Mouse (Mus musculus) midbrain, embryonic 12.5 days (tissue): ENCODE data around the gene Olfr1215. TPM values are rescaled to one million over a fixed set of nuclear protein-coding genes. Genes with fewer than 3 reads are reported as not detected.
"Not testable (repeated sequence)": the region's sequence is repeated elsewhere in the genome, so short reads cannot be mapped to it uniquely, and the experiment has no call there.

ENCODE experiments used
- ATAC-seq: fragments of 200-750 bp; cut with Nextera tagmentation; 2 replicates; pipeline ENCODE4 v1.8.0; 2017; ENCODE audit warnings: low read depth, moderate TSS enrichment, moderate library complexity; ENCODE audit not compliant: low FRiP score
- H3K27ac ChIP-seq: fragments of 300-500 bp; sonication (generic); replicated peaks from 2 replicates; pipeline ENCODE4 v1.5.1; 2016; ENCODE audit warnings: mild to moderate bottlenecking
- H3K27me3 ChIP-seq: fragments of 300-500 bp; sonication (generic); 2 replicates; pipeline ENCODE4 v1.6.1; 2016; ENCODE audit warnings: mild to moderate bottlenecking
- H3K36me3 ChIP-seq: fragments of 300-500 bp; sonication (generic); 2 replicates; pipeline ENCODE4 v1.6.1; 2016
- H3K4me1 ChIP-seq: fragments of 300-500 bp; sonication (generic); 2 replicates; pipeline ENCODE4 v1.6.1; 2016
- H3K4me2 ChIP-seq: fragments of 300-500 bp; sonication (generic); replicated peaks from 2 replicates; pipeline ENCODE4 v1.6.1; 2016; ENCODE audit warnings: mild to moderate bottlenecking, moderate library complexity
- H3K4me3 ChIP-seq: fragments of 300-500 bp; sonication (generic); 2 replicates; pipeline ENCODE4 v1.5.1; 2016; ENCODE audit warnings: mild to moderate bottlenecking
- H3K9ac ChIP-seq: fragments of 300-500 bp; sonication (generic); replicated peaks from 2 replicates; pipeline ENCODE4 v1.6.1; 2016; ENCODE audit warnings: mild to moderate bottlenecking, moderate library complexity
- H3K9me3 ChIP-seq: fragments of 300-500 bp; sonication (generic); 2 replicates; pipeline ENCODE4 v1.6.1; 2016; ENCODE audit warnings: mild to moderate bottlenecking
- WGBS: fragments of 180-500 bp; shearing (Covaris S2); methylation state at CpG from one replicate; pipeline ENCODE4 v1.1.7; 2016; 5-methylcytosine and 5-hydroxymethylcytosine counted together
- polyA plus RNA-seq: library from polyadenylated mRNA; unstranded; fragments of >200 nt; fragmentation: Nextera tagmentation; extraction: Ambion mirVana; gene quantifications from 2 replicates; pipeline ENCODE4 v1.2.1, GENCODE M21; 2016

Gene Olfr1215
- not detected in 2 replicates for polyA plus RNA-seq

DNA sequence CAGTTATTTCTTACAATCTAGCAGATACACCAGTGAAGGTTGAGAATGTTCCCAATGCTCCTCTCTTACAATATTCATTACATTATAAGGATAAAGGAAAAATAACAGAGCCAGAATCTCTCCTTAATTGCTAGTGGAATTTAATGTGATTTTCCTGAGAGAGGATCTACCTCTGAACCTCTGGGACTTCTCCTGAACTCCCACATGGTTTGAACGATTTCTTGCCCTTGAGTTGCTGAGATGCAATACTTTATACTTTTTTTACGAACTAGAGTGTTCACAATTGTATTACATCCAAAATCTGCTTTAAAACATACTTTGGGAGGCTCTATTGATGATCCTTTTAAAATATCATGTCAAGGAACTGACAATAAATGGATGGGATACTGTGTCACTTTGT is at the start of gene Olfr1215:
Olfr1215 (minus strand) TSS at position 101 of the 400 bp plus-strand sequence.
- no peak within 1 kb of the TSS for H3K27ac ChIP-seq
- 75% methylated on average over 2 of the region's 2 CpGs for WGBS
- no peak for ATAC-seq

DNA sequence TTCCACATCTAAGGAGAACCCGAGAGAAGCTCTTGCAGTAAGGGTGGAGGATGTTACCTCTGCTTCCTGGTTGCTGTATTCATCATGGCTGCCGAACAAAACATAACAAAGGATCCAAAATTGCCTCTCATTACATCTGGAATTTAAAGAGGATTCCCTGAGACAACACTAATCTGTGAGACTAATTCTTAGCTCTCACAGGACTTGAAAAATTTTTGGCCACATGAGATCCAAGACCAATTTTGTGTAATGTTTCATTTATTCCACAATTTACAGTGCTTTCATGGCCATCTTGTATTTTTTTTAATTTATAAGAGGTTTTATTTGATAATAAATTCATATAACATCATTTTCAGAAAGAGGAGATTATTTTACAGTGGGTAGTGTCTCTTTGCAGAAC is 25.2 kb upstream of the Olfr1215 start, which contains the start of gene Olfr1217:
Olfr1217 (minus strand) TSS at position 101 of the 400 bp plus-strand sequence.
- WGBS = 70% methylated on average over 2 of the region's 2 CpGs
- Histone ChIP-seq H3K4me2 (no peak within 1 kb of the TSS), H3K4me1 (no peaks in the 10 kb centered on the region), H3K27me3 (no peaks in the 10 kb centered on the region), H3K9ac (no peak within 1 kb of the TSS), H3K4me3 (no peak within 1 kb of the TSS), H3K9me3 (no peaks in the 10 kb centered on the region), H3K27ac (no peak within 1 kb of the TSS), H3K36me3 (no peaks in the 10 kb centered on the region)
- no peak for ATAC-seq

More for the DNA sequence above, at the start of gene Olfr1215:
- Histone ChIP-seq H3K4me2 (no peak within 1 kb of the TSS), H3K27me3 (no peaks in the 10 kb centered on the region), H3K36me3 (no peaks in the 10 kb centered on the region), H3K9me3 (no peaks in the 10 kb centered on the region), H3K9ac (no peak within 1 kb of the TSS), H3K4me1 (no peaks in the 10 kb centered on the region), H3K4me3 (no peak within 1 kb of the TSS)

DNA sequence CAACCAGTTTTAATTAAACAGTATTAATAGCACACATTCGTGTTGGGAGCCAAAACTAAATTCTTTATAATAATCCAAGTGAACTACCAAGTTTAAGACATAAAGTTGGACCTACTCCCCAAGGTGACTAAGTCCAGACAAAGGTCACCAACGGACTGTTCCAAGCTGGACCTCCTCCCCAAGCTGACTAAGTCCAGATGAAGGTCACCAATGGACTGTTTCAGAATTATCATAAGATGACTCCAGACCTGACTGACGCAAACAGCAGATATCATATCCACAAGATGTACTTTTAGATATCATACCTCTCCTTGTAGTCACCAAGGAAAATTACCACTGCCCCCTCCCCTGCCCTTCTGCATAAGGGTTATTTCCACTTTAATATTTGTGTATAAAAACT is 14.7 kb upstream of the Olfr1215 start:
- WGBS = 74% methylated on average over 3 of the region's 3 CpGs
- not testable (repeated sequence) for H3K9ac ChIP-seq, H3K4me2 ChIP-seq, H3K27ac ChIP-seq, ATAC-seq, H3K36me3 ChIP-seq, H3K4me3 ChIP-seq, H3K9me3 ChIP-seq, H3K27me3 ChIP-seq, H3K4me1 ChIP-seq

DNA sequence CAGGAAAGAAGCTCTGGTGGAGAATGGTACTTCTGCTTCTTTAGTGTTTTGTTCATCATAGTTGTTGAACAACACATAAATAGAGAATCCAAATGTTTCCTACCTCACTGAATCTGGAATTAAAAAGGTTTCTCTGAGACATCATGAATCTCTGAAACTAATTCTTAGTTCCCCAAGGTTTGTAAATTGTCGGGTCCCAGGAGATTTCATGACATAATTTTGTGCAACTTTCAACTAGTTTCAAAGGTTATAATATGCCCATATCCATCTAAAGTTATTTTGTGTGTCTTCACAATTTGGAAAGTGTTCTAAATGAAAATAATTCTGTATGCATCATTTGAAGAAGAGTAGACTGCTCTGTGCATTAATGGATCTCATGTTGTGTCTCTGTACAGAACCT is 11.5 kb upstream of the Olfr1215 start, which contains the start of gene Olfr1216:
Olfr1216 (minus strand) TSS at position 101 of the 400 bp plus-strand sequence.
- no peaks in the 10 kb centered on the region for H3K9me3 ChIP-seq
- no peaks in the 10 kb centered on the region for H3K4me1 ChIP-seq
- no peak for ATAC-seq
- no peaks in the 10 kb centered on the region for H3K27me3 ChIP-seq
- H3K27ac ChIP-seq = no peak within 1 kb of the TSS
- WGBS = 87% methylated on average over 1 of the region's 1 CpGs
- H3K36me3 ChIP-seq = no peaks in the 10 kb centered on the region
- no peak within 1 kb of the TSS for H3K4me2 ChIP-seq
- H3K4me3 ChIP-seq = no peak within 1 kb of the TSS
- no peak within 1 kb of the TSS for H3K9ac ChIP-seq

DNA sequence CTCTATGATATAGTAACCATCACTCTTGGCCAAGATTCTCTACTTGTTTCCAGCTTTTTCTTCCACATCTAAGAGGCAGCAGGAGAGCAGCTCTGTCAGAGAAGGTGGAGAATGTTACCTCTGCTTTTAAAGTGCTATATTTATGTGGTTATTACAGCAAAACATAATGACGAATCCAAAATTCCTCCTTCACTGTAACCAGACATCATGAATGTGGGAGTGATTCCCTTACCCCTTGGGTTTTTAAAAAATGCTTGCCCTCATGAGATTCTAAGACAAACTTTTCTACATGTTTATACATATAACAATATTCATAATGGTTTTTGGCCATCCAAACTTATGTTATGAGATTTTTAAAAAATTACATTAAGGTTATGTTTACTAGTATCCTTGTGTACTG is 14.2 kb downstream of the Olfr1215 start, which contains the start of gene Olfr1214:
Olfr1214 (minus strand) TSS at position 101 of the 400 bp plus-strand sequence.
- ATAC-seq = no peak
- 77% methylated on average over 1 of the region's 1 CpGs for WGBS
- no peak within 1 kb of the TSS for H3K27ac ChIP-seq

DNA sequence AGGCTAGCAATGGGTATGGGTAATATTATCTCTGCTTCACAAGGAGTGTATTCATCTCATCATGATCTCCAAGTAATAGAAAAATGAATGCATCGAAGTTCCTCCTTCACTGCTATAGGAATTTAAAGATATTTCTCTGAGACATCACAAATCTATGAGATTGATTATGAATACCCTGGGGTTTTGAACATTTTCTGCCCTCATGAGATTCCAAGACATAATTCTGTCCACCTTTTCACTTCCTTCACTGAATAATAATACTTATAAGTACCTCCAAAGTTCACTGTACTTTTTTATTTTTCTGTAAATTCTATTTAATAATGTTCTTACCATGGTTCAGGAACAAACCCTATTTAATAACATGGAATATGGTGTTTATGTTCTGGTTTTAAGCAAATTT is 26.6 kb downstream of the Olfr1215 start, which contains the start of gene Gm13762:
Gm13762 (minus strand) TSS at position 101 of the 400 bp plus-strand sequence.
- H3K9ac ChIP-seq = no peak within 1 kb of the TSS
- no peaks in the 10 kb centered on the region for H3K4me1 ChIP-seq
- H3K4me3 ChIP-seq = no peak within 1 kb of the TSS
- 92% methylated on average over 1 of the region's 1 CpGs for WGBS
- no peak within 1 kb of the TSS for H3K27ac ChIP-seq
- no peaks in the 10 kb centered on the region for H3K27me3 ChIP-seq
- no peaks in the 10 kb centered on the region for H3K9me3 ChIP-seq
- H3K36me3 ChIP-seq = no peaks in the 10 kb centered on the region
- ATAC-seq = no peak
- H3K4me2 ChIP-seq = no peak within 1 kb of the TSS

More for the DNA sequence above, 14.2 kb downstream of the Olfr1215 start, which contains the start of gene Olfr1214:
- Histone ChIP-seq H3K9ac (no peak within 1 kb of the TSS), H3K9me3 (no peaks in the 10 kb centered on the region), H3K36me3 (no peaks in the 10 kb centered on the region), H3K4me2 (no peak within 1 kb of the TSS), H3K4me3 (no peak within 1 kb of the TSS), H3K4me1 (no peaks in the 10 kb centered on the region), H3K27me3 (no peaks in the 10 kb centered on the region)

DNA sequence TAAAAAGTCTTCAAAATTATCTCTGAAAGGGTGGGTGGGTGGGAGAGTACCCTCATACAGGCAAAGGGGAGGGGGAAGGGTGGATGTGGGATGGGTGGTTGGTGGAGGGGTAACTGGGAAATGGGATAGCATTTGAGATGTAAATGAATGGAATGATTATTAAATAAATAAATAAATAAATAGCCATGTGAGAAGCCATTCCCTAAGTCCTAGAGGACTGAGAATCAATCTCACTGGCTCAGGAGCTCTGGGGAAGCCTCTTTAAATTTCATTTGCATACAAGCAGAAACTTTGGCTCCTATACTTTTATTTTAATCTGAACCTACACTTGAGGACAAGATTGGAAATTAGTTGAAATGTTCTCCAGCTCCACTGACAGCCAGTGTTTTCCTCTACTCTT is 53.1 kb downstream of the Olfr1215 start, which contains the start of gene Olfr1212:
Olfr1212 (plus strand) TSS at position 301 of the 400 bp plus-strand sequence.
- ATAC-seq = no peak
- Histone ChIP-seq H3K27me3 (no peaks in the 10 kb centered on the region), H3K4me2 (no peak within 1 kb of the TSS), H3K9ac (no peak within 1 kb of the TSS), H3K9me3 (no peaks in the 10 kb centered on the region), H3K4me3 (no peak within 1 kb of the TSS), H3K36me3 (no peaks in the 10 kb centered on the region), H3K4me1 (no peaks in the 10 kb centered on the region), H3K27ac (no peak within 1 kb of the TSS)

Other genes starting within 250 kb of the Olfr1215 start
- not detected in 2 replicates for gene Olfr1199, start 246.5 kb downstream of the Olfr1215 start, polyA plus RNA-seq
- not detected in 2 replicates for gene Olfr1200, start 236.5 kb downstream of the Olfr1215 start, polyA plus RNA-seq
- not detected in 2 replicates for gene Olfr1201, start 213.9 kb downstream of the Olfr1215 start, polyA plus RNA-seq
- gene Olfr1202, start 192.5 kb downstream of the Olfr1215 start, polyA plus RNA-seq = not detected in 2 replicates
- gene Olfr1205, start 177.2 kb downstream of the Olfr1215 start, polyA plus RNA-seq = not detected in 2 replicates
- gene Olfr1204, start 157.7 kb downstream of the Olfr1215 start, polyA plus RNA-seq = not detected in 2 replicates
- not detected in 2 replicates for gene Olfr1206, start 143.7 kb downstream of the Olfr1215 start, polyA plus RNA-seq
- not detected in 2 replicates for gene Olfr1208, start 104.7 kb downstream of the Olfr1215 start, polyA plus RNA-seq
- not detected in 2 replicates for gene Olfr1209, start 91.8 kb downstream of the Olfr1215 start, polyA plus RNA-seq
- gene Olfr1211, start 68.9 kb downstream of the Olfr1215 start, polyA plus RNA-seq = not detected in 2 replicates
- not detected in 2 replicates for gene Olfr1212, start 53.0 kb downstream of the Olfr1215 start, polyA plus RNA-seq
- gene Gm13762, start 26.7 kb downstream of the Olfr1215 start, polyA plus RNA-seq = not detected in 2 replicates
- gene Olfr1214, start 14.3 kb downstream of the Olfr1215 start, polyA plus RNA-seq = not detected in 2 replicates
- gene Olfr1216, start 11.4 kb upstream of the Olfr1215 start, polyA plus RNA-seq = not detected in 2 replicates
- not detected in 2 replicates for gene Olfr1217, start 25.1 kb upstream of the Olfr1215 start, polyA plus RNA-seq
- not detected in 2 replicates for gene Olfr1218, start 54.2 kb upstream of the Olfr1215 start, polyA plus RNA-seq
- not detected in 2 replicates for gene Olfr1219, start 76.5 kb upstream of the Olfr1215 start, polyA plus RNA-seq
- not detected in 2 replicates for gene Olfr1220, start 99.9 kb upstream of the Olfr1215 start, polyA plus RNA-seq
- not detected in 2 replicates for gene Olfr1221, start 110.3 kb upstream of the Olfr1215 start, polyA plus RNA-seq
- gene Olfr1222, start 126.1 kb upstream of the Olfr1215 start, polyA plus RNA-seq = not detected in 2 replicates
- gene Olfr1223, start 144.6 kb upstream of the Olfr1215 start, polyA plus RNA-seq = not detected in 2 replicates
- gene Olfr1224-ps1, start 157.1 kb upstream of the Olfr1215 start, polyA plus RNA-seq = not detected in 2 replicates
- gene Olfr1225, start 167.7 kb upstream of the Olfr1215 start, polyA plus RNA-seq = not detected in 2 replicates
- not detected in 2 replicates for gene Olfr1226, start 193.1 kb upstream of the Olfr1215 start, polyA plus RNA-seq
- gene Olfr1228, start 247.1 kb upstream of the Olfr1215 start, polyA plus RNA-seq = not detected in 2 replicates